Mouse (Mus musculus): ENCODE results near the gene Pcdh15. TPM values are rescaled to one million over a fixed set of nuclear protein-coding genes. Genes with fewer than 3 reads are reported as not detected.

Pcdh15 gene
- polyA plus RNA-seq, 1 experiment from 2014 or later = 0.31 TPM

- DNase-seq (ENCODE audit: low spot score) = no peak
- Histone ChIP-seq H3K9me3 (replicated peaks) (no peaks in the 10 kb centered on the region), H3K4me3 (no peak overlapping the region), H3K36me3 (no peaks in the 10 kb centered on the region), H3K27me3 (ENCODE audit: low read depth, poor library complexity, severe bottlenecking) (no peaks in the 10 kb centered on the region), H3K4me1 (peaks cover 4% of the 10 kb centered on the region; the same call in 1 of the 2 replicates), H3K27ac (replicated peaks) (no peak overlapping the region)
- 70% methylated on average over 4 of the region's 4 CpGs for WGBS
Observed at GRCm38 (mm10) chr10:73147978-73148377, 48.8 kb downstream of the Pcdh15 start.

- WGBS = 93% methylated on average over 5 of the region's 5 CpGs
- Histone ChIP-seq H3K9me3 (replicated peaks) (no peaks in the 10 kb centered on the region), H3K4me1 (no peaks in the 10 kb centered on the region), H3K27me3 (ENCODE audit: low read depth, poor library complexity, severe bottlenecking) (no peaks in the 10 kb centered on the region), H3K36me3 (no peaks in the 10 kb centered on the region), H3K4me3 (no peak overlapping the region), H3K27ac (replicated peaks) (no peak overlapping the region)
- no peak for DNase-seq (ENCODE audit: low spot score)
Observed at GRCm38 (mm10) chr10:73154544-73154943, 55.4 kb downstream of the Pcdh15 start.

- Histone ChIP-seq H3K4me3 (no peak overlapping the region), H3K36me3 (no peaks in the 10 kb centered on the region), H3K9me3 (replicated peaks) (no peaks in the 10 kb centered on the region), H3K4me1 (no peaks in the 10 kb centered on the region), H3K27me3 (ENCODE audit: low read depth, poor library complexity, severe bottlenecking) (no peaks in the 10 kb centered on the region), H3K27ac (replicated peaks) (no peak overlapping the region)
- no peak for DNase-seq (ENCODE audit: low spot score)
- WGBS = 93% methylated on average over 1 of the region's 1 CpGs
Observed at GRCm38 (mm10) chr10:73161757-73162156, 62.6 kb downstream of the Pcdh15 start.

- H3K9me3 ChIP-seq (replicated peaks) = no peaks in the 10 kb centered on the region
- H3K27me3 ChIP-seq (ENCODE audit: low read depth, poor library complexity, severe bottlenecking) = no peaks in the 10 kb centered on the region
- no peaks in the 10 kb centered on the region for H3K36me3 ChIP-seq
- no peak overlapping the region for H3K4me3 ChIP-seq
- 73% methylated on average over 2 of the region's 2 CpGs for WGBS
- DNase-seq (ENCODE audit: low spot score) = no peak
- H3K4me1 ChIP-seq = no peaks in the 10 kb centered on the region
- H3K27ac ChIP-seq (replicated peaks) = no peak overlapping the region
Observed at GRCm38 (mm10) chr10:73216001-73216400, 116.9 kb downstream of the Pcdh15 start.

- Histone ChIP-seq H3K4me3 (no peak overlapping the region), H3K4me1 (no peaks in the 10 kb centered on the region), H3K36me3 (no peaks in the 10 kb centered on the region), H3K9me3 (replicated peaks) (no peaks in the 10 kb centered on the region), H3K27ac (replicated peaks) (no peak overlapping the region), H3K27me3 (ENCODE audit: low read depth, poor library complexity, severe bottlenecking) (no peaks in the 10 kb centered on the region)
- 90% methylated on average over 5 of the region's 5 CpGs for WGBS
- no peak for DNase-seq (ENCODE audit: low spot score)
Observed at GRCm38 (mm10) chr10:73242294-73242693, 143.2 kb downstream of the Pcdh15 start.

- no peak for DNase-seq (ENCODE audit: low spot score)
- Histone ChIP-seq H3K27ac (replicated peaks) (no peak overlapping the region), H3K9me3 (replicated peaks) (no peaks in the 10 kb centered on the region), H3K4me3 (no peak overlapping the region), H3K27me3 (ENCODE audit: low read depth, poor library complexity, severe bottlenecking) (no peaks in the 10 kb centered on the region), H3K36me3 (no peaks in the 10 kb centered on the region), H3K4me1 (no peaks in the 10 kb centered on the region)
- 91% methylated on average over 4 of the region's 4 CpGs for WGBS
Observed at GRCm38 (mm10) chr10:73280438-73280837, 181.3 kb downstream of the Pcdh15 start.

DNA sequence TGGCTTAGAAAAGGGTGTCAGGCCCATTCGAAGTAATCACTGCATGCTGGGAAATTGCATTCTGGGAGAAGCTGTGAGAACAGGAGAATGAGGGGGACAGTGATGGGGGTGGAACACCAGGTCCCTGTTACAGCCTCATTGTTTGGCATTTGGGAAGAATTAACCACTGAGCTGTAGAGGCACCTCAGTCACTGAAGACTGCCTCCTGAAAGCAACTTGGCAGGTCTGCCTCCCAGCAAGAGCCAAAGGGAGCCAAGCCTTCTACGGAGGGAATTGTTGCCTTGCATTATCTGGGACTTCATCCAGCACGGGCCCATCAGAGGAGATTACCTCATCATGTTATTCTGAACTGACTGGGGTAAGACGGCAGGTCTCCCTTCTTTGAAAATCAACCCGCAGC is 197.3 kb downstream of the Pcdh15 start:
- Histone ChIP-seq H3K9me3 (replicated peaks) (no peaks in the 10 kb centered on the region), H3K27me3 (ENCODE audit: low read depth, poor library complexity, severe bottlenecking) (no peaks in the 10 kb centered on the region), H3K4me3 (no peak overlapping the region), H3K27ac (replicated peaks) (no peak overlapping the region), H3K4me1 (no peaks in the 10 kb centered on the region), H3K36me3 (no peaks in the 10 kb centered on the region)
- WGBS = 75% methylated on average over 5 of the region's 5 CpGs
- no peak for DNase-seq (ENCODE audit: low spot score)

DNA sequence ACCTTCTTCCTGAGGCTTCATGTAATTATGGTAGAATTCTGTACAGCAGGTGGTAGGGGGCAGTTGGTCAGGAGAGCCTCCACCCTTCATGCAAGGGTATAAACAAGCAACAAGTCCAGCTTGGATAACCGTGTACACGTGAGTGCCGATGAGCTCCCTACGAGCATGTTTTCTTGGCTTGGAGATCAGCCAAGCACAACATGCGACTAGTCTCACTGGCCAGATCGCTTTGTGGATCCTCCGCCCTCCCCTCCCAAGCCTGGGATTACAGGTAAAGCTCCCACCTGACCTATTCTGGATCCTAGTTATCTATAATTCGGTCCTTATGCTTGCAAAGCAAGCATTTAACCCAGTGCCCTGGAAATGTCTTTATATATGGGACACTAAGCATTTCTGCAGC is 202.8 kb downstream of the Pcdh15 start:
- Histone ChIP-seq H3K27me3 (ENCODE audit: low read depth, poor library complexity, severe bottlenecking) (no peaks in the 10 kb centered on the region), H3K4me1 (no peaks in the 10 kb centered on the region), H3K36me3 (no peaks in the 10 kb centered on the region), H3K9me3 (replicated peaks) (no peaks in the 10 kb centered on the region), H3K27ac (replicated peaks) (no peak overlapping the region), H3K4me3 (no peak overlapping the region)
- WGBS = 87% methylated on average over 8 of the region's 8 CpGs
- DNase-seq (ENCODE audit: low spot score) = no peak

GRCm38 (mm10) chr10:73306677-73307076 is 207.5 kb downstream of the Pcdh15 start:
- WGBS = 84% methylated on average over 1 of the region's 1 CpGs
- no peak for DNase-seq (ENCODE audit: low spot score)

DNA sequence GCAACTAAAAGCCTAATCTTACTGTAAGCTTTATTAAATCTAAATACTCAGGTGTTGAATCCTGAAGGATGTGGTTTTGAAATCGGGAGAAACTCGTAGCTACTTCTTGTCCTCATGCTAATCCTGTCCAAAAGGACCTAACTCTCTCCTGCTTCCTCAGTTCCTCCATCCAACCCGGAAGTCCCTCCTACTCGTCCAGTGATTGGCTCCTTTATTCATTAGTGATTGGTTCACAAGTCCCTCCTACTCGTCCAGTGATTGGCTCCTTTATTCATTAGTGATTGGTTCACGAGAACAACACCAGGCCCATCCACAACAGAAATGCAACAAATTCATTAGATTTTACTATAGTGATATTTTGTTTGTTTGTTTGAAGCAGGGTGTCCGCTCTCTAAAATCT is 227.7 kb downstream of the Pcdh15 start:
- Histone ChIP-seq H3K9me3 (replicated peaks) (no peaks in the 10 kb centered on the region), H3K4me1 (no peaks in the 10 kb centered on the region), H3K36me3 (no peaks in the 10 kb centered on the region), H3K27me3 (ENCODE audit: low read depth, poor library complexity, severe bottlenecking) (no peaks in the 10 kb centered on the region), H3K27ac (replicated peaks) (no peak overlapping the region), H3K4me3 (no peak overlapping the region)
- no peak for DNase-seq (ENCODE audit: low spot score)
- WGBS = 89% methylated on average over 7 of the region's 7 CpGs

More at GRCm38 (mm10) chr10:73306677-73307076, 207.5 kb downstream of the Pcdh15 start:
- no peak overlapping the region for H3K27ac ChIP-seq (replicated peaks)
- H3K9me3 ChIP-seq (replicated peaks) = no peaks in the 10 kb centered on the region
- H3K4me1 ChIP-seq = peaks cover 6% of the 10 kb centered on the region
- no peaks in the 10 kb centered on the region for H3K27me3 ChIP-seq (ENCODE audit: low read depth, poor library complexity, severe bottlenecking)
- no peaks in the 10 kb centered on the region for H3K36me3 ChIP-seq
- no peak overlapping the region for H3K4me3 ChIP-seq

GRCm38 (mm10) chr10:73333426-73333825 is 234.3 kb downstream of the Pcdh15 start:
- Histone ChIP-seq H3K27me3 (ENCODE audit: low read depth, poor library complexity, severe bottlenecking) (no peaks in the 10 kb centered on the region), H3K4me1 (no peaks in the 10 kb centered on the region), H3K27ac (replicated peaks) (no peak overlapping the region), H3K9me3 (replicated peaks) (no peaks in the 10 kb centered on the region), H3K36me3 (no peaks in the 10 kb centered on the region), H3K4me3 (no peak overlapping the region)
- no peak for DNase-seq (ENCODE audit: low spot score)
- WGBS = 89% methylated on average over 1 of the region's 1 CpGs

- DNase-seq (ENCODE audit: low spot score) = no peak
- Histone ChIP-seq H3K4me1 (no peaks in the 10 kb centered on the region), H3K4me3 (no peak overlapping the region), H3K27ac (replicated peaks) (no peak overlapping the region), H3K27me3 (ENCODE audit: low read depth, poor library complexity, severe bottlenecking) (no peaks in the 10 kb centered on the region), H3K36me3 (no peaks in the 10 kb centered on the region), H3K9me3 (replicated peaks) (no peaks in the 10 kb centered on the region)
- 76% methylated on average over 2 of the region's 2 CpGs for WGBS
Observed at GRCm38 (mm10) chr10:73379001-73379400, 279.9 kb downstream of the Pcdh15 start.

DNA sequence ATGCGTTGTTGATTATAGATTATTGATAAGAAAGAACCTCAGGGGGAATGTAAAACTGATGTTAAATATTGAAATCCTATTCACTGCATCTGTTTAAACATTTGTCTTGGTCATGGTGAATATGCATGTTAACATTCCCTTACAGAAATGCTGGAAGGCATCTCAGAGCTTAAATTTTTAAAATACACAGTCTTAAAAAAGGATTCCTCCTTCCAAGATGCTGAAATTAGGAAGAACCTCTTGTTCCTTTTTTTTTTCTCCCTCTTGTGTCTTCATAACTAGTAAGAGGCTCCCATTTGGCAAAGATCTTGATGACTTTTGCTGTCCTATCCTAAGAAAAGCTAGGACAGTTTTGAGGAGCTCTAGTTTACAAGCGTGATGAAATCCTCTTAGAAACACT is 284.9 kb downstream of the Pcdh15 start:
- Histone ChIP-seq H3K27me3 (ENCODE audit: low read depth, poor library complexity, severe bottlenecking) (no peaks in the 10 kb centered on the region), H3K9me3 (replicated peaks) (no peaks in the 10 kb centered on the region), H3K4me3 (no peak overlapping the region), H3K27ac (replicated peaks) (no peak overlapping the region), H3K36me3 (no peaks in the 10 kb centered on the region), H3K4me1 (no peaks in the 10 kb centered on the region)
- DNase-seq (ENCODE audit: low spot score) = no peak
- WGBS = 91% methylated on average over 2 of the region's 2 CpGs

- Histone ChIP-seq H3K9me3 (replicated peaks) (no peaks in the 10 kb centered on the region), H3K36me3 (no peaks in the 10 kb centered on the region), H3K27ac (replicated peaks) (no peak overlapping the region), H3K27me3 (ENCODE audit: low read depth, poor library complexity, severe bottlenecking) (no peaks in the 10 kb centered on the region), H3K4me1 (no peaks in the 10 kb centered on the region), H3K4me3 (no peak overlapping the region)
- DNase-seq (ENCODE audit: low spot score) = no peak
- WGBS = 88% methylated on average over 1 of the region's 1 CpGs
Observed at GRCm38 (mm10) chr10:73400426-73400825, 301.3 kb downstream of the Pcdh15 start.

Measured in midbrain, embryonic 10.5 days (tissue).